11 mouse cellular contexts compared by ENCODE assay signal in the genomic region with DNA sequence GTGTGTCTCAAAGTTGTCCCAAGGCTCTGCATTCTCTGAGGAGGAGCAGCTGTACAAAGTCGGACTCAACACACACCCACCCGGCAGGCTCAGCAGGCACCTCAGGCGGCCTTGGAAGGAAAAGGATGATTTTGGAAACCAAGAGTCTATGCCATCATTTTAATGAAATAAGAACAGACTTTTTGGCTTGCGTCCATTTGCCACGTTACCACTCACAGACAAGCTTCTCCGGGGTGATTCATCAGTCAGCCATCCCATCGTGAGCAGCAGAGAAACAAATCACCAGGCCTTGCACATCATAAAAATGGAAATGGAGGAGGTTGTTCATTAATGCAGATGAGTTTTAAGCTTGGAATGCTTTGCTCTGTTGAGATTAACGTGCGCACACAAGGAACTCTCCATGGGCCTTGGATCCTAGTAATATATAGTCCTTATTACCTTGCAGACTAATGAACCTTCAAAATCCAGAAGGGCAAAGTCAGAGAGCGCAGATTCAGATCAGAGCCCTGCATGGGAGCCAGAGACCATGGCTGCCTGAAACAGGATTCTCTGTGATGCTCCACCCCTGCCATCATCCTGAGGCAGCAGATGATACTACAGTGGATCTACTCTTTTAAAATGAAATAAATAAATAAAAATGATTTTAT.
A peak's percentile ranks its signal among the peaks of the same experiment; 100 is the strongest.
DNase-seq lines count a peak whose midpoint lies in the region; ATAC-seq lines count a peak whose summit lies in the region.
"Had no signal": no experiment of that assay in that cellular context is flagged by ENCODE, and none has a peak within 500 bp of the region (broad histone marks: within the 10 kb centered on the region; RNA-seq: fewer than 3 reads in every experiment).

No protein-coding gene starts in this region.

- 89% methylated on average over 10 of the region's 10 CpGs for WGBS in midbrain, embryonic 14.5 days
- WGBS in midbrain, embryonic 15.5 days, result 82% methylated on average over 10 of the region's 10 CpGs

- no peak overlapping the region for H3K27ac ChIP-seq in midbrain, embryonic 14.5 days (replicated peaks; ENCODE audit: low read depth, low read length)
- no peak overlapping the region for H3K27ac ChIP-seq in midbrain, embryonic 15.5 days
- H3K27ac ChIP-seq: embryonic facial prominence, embryonic 15.5 days; intestine, embryonic 15.5 days; limb, embryonic 15.5 days had no signal

- no peaks in the 10 kb centered on the region for H3K27me3 ChIP-seq in midbrain, embryonic 14.5 days (ENCODE audit: control insufficient read depth, insufficient read depth, low read length)
- H3K27me3 ChIP-seq in midbrain, embryonic 15.5 days (replicated peaks), result no peaks in the 10 kb centered on the region
- H3K27me3 ChIP-seq: embryonic facial prominence, embryonic 15.5 days; intestine, embryonic 15.5 days; limb, embryonic 15.5 days had no signal

- no peaks in the 10 kb centered on the region; the same call in 1 of the 2 replicates for H3K9me3 ChIP-seq in midbrain, embryonic 14.5 days (ENCODE audit: control insufficient read depth, low read length)
- no peaks in the 10 kb centered on the region for H3K9me3 ChIP-seq in midbrain, embryonic 15.5 days
- H3K9me3 ChIP-seq: embryonic facial prominence, embryonic 15.5 days; intestine, embryonic 15.5 days; limb, embryonic 15.5 days had no signal

- no peak overlapping the region for H3K9ac ChIP-seq in midbrain, embryonic 14.5 days (replicated peaks; ENCODE audit: low read length)
- H3K9ac ChIP-seq in midbrain, embryonic 15.5 days, result no peak overlapping the region
- H3K9ac ChIP-seq: embryonic facial prominence, embryonic 15.5 days; intestine, embryonic 15.5 days; limb, embryonic 15.5 days had no signal

- no peak for ATAC-seq in midbrain, embryonic 14.5 days (ENCODE audit: low FRiP score, low TSS enrichment)
- no peak for ATAC-seq in midbrain, embryonic 15.5 days (replicated peaks)
- ATAC-seq: intestine, embryonic 15.5 days had no signal

- no peak overlapping the region for H3K4me3 ChIP-seq in midbrain, embryonic 14.5 days (replicated peaks; ENCODE audit: low read depth, low read length)
- no peak overlapping the region for H3K4me3 ChIP-seq in midbrain, embryonic 15.5 days
- H3K4me3 ChIP-seq: embryonic facial prominence, embryonic 15.5 days; intestine, embryonic 15.5 days; limb, embryonic 15.5 days had no signal

- intact Hi-C loops in heart, postnatal 10 days (cut with DNase I), result no loop called here

- DNase-seq in midbrain, embryonic 14.5 days, result peak; percentile 3
- peak; percentile 91 for DNase-seq in brain, adult 2 months (ENCODE audit: low read depth, low spot score)
- peak; percentile 37 for DNase-seq in layer of hippocampus, adult 9-10 months (ENCODE audit: low spot score)
- DNase-seq in right cerebral cortex, postnatal 10 days (ENCODE audit: low spot score in 2 of 2), result peak; percentile 52 to 57
- no peak for DNase-seq in kidney, adult 18-20 months
- no peak for DNase-seq in heart, postnatal 10 days
- DNase-seq: thymus, postnatal 36 days had no signal

- no peaks in the 10 kb centered on the region for H3K4me1 ChIP-seq in midbrain, embryonic 14.5 days (ENCODE audit: control insufficient read depth, insufficient read depth, low read length)
- H3K4me1 ChIP-seq in midbrain, embryonic 15.5 days, result no peaks in the 10 kb centered on the region
- H3K4me1 ChIP-seq: embryonic facial prominence, embryonic 15.5 days; intestine, embryonic 15.5 days; limb, embryonic 15.5 days had no signal

- no peak overlapping the region for H3K4me2 ChIP-seq in midbrain, embryonic 14.5 days (ENCODE audit: low read length)
- H3K4me2 ChIP-seq in midbrain, embryonic 15.5 days, result no peak overlapping the region
- H3K4me2 ChIP-seq: embryonic facial prominence, embryonic 15.5 days; intestine, embryonic 15.5 days; limb, embryonic 15.5 days had no signal

- no peaks in the 10 kb centered on the region for H3K36me3 ChIP-seq in midbrain, embryonic 14.5 days (ENCODE audit: control insufficient read depth, insufficient read depth, low read length)
- H3K36me3 ChIP-seq in midbrain, embryonic 15.5 days (replicated peaks), result no peaks in the 10 kb centered on the region
- H3K36me3 ChIP-seq: embryonic facial prominence, embryonic 15.5 days; intestine, embryonic 15.5 days; limb, embryonic 15.5 days had no signal

Comparison
In these comparisons a context has a peak if more than half of its experiments do, and no peak if none do; other contexts are left out.
1. DNase-seq: peak in midbrain, embryonic 14.5 days (single experiment), brain, adult 2 months (single experiment), layer of hippocampus, adult 9-10 months (single experiment) and right cerebral cortex, postnatal 10 days (2 of 2); none in kidney, adult 18-20 months (single experiment) and heart, postnatal 10 days (0 of 2).